Mouse (Mus musculus): Measurements from ENCODE around the gene Mier2. TPM values are rescaled to one million over a fixed set of nuclear protein-coding genes. Genes with fewer than 3 reads are reported as not detected.

Mier2 gene
- polyA plus RNA-seq, 1 experiment, result 78.3 TPM

GRCm38 (mm10) chr10:79528081-79528480 lies 26.9 kb downstream of the Mier2 start:
- no peak overlapping the region for H3K27ac ChIP-seq (ENCODE audit: insufficient read depth, low read length)
- H3K4me1 ChIP-seq (ENCODE audit: control insufficient read depth, insufficient read depth, low read length), result no peaks in the 10 kb centered on the region
- no peak for TF ChIP-seq CTCF (IDR thresholded peaks at IDR 0.05; ENCODE audit: extremely low read depth, insufficient read depth, low read length)
- TF ChIP-seq POLR2A (IDR thresholded peaks at IDR 0.05; ENCODE audit: extremely low read depth, insufficient read depth, low read length), result no peak
- no peak overlapping the region for H3K4me3 ChIP-seq (ENCODE audit: insufficient read depth, low read length)

- TF ChIP-seq CTCF (IDR thresholded peaks at IDR 0.05; ENCODE audit: extremely low read depth, insufficient read depth, low read length) (no peak), POLR2A (IDR thresholded peaks at IDR 0.05; ENCODE audit: extremely low read depth, insufficient read depth, low read length) (no peak)
- no peaks in the 10 kb centered on the region for H3K4me1 ChIP-seq (ENCODE audit: control insufficient read depth, insufficient read depth, low read length)
Observed at GRCm38 (mm10) chr10:79527453-79527845, 27.6 kb downstream of the Mier2 start.

GRCm38 (mm10) chr10:79526661-79527452 lies 28.1 kb downstream of the Mier2 start:
- no peaks in the 10 kb centered on the region for H3K4me1 ChIP-seq (ENCODE audit: control insufficient read depth, insufficient read depth, low read length)
- TF ChIP-seq POLR2A (IDR thresholded peaks at IDR 0.05; ENCODE audit: extremely low read depth, insufficient read depth, low read length) (no peak), CTCF (IDR thresholded peaks at IDR 0.05; ENCODE audit: extremely low read depth, insufficient read depth, low read length) (no peak)
- H3K4me3 ChIP-seq (ENCODE audit: insufficient read depth, low read length), result no peak overlapping the region
- no peak overlapping the region for H3K27ac ChIP-seq (ENCODE audit: insufficient read depth, low read length)

More at GRCm38 (mm10) chr10:79527453-79527845, 27.6 kb downstream of the Mier2 start:
- Histone ChIP-seq H3K27ac (ENCODE audit: insufficient read depth, low read length) (no peak overlapping the region), H3K4me3 (ENCODE audit: insufficient read depth, low read length) (no peak overlapping the region)

- Histone ChIP-seq H3K4me3 (ENCODE audit: insufficient read depth, low read length) (no peak overlapping the region), H3K4me1 (ENCODE audit: control insufficient read depth, insufficient read depth, low read length) (no peaks in the 10 kb centered on the region)
- no peak for TF ChIP-seq POLR2A (IDR thresholded peaks at IDR 0.05; ENCODE audit: extremely low read depth, insufficient read depth, low read length)
- no peak for TF ChIP-seq CTCF (IDR thresholded peaks at IDR 0.05; ENCODE audit: extremely low read depth, insufficient read depth, low read length)
Observed at GRCm38 (mm10) chr10:79525456-79526325, 29.3 kb downstream of the Mier2 start.

GRCm38 (mm10) chr10:79524433-79524832 lies 30.6 kb downstream of the Mier2 start:
- no peak overlapping the region for H3K27ac ChIP-seq (ENCODE audit: insufficient read depth, low read length)
- H3K4me1 ChIP-seq (ENCODE audit: control insufficient read depth, insufficient read depth, low read length), result no peaks in the 10 kb centered on the region
- TF ChIP-seq CTCF (IDR thresholded peaks at IDR 0.05; ENCODE audit: extremely low read depth, insufficient read depth, low read length) (no peak), POLR2A (IDR thresholded peaks at IDR 0.05; ENCODE audit: extremely low read depth, insufficient read depth, low read length) (no peak)
- no peak overlapping the region for H3K4me3 ChIP-seq (ENCODE audit: insufficient read depth, low read length)

More at GRCm38 (mm10) chr10:79525456-79526325, 29.3 kb downstream of the Mier2 start:
- H3K27ac ChIP-seq (ENCODE audit: insufficient read depth, low read length), result no peak overlapping the region

- Histone ChIP-seq H3K27ac (ENCODE audit: insufficient read depth, low read length) (no peak overlapping the region), H3K4me1 (ENCODE audit: control insufficient read depth, insufficient read depth, low read length) (no peaks in the 10 kb centered on the region), H3K4me3 (ENCODE audit: insufficient read depth, low read length) (no peak overlapping the region)
- no peak for TF ChIP-seq CTCF (IDR thresholded peaks at IDR 0.05; ENCODE audit: extremely low read depth, insufficient read depth, low read length)
- TF ChIP-seq POLR2A (IDR thresholded peaks at IDR 0.05; ENCODE audit: extremely low read depth, insufficient read depth, low read length), result no peak
Observed at GRCm38 (mm10) chr10:79506709-79507108, 48.3 kb downstream of the Mier2 start.

- Histone ChIP-seq H3K4me3 (ENCODE audit: insufficient read depth, low read length) (no peak overlapping the region), H3K4me1 (ENCODE audit: control insufficient read depth, insufficient read depth, low read length) (no peaks in the 10 kb centered on the region), H3K27ac (ENCODE audit: insufficient read depth, low read length) (no peak overlapping the region)
- TF ChIP-seq POLR2A (IDR thresholded peaks at IDR 0.05; ENCODE audit: extremely low read depth, insufficient read depth, low read length), result no peak
- TF ChIP-seq CTCF (IDR thresholded peaks at IDR 0.05; ENCODE audit: extremely low read depth, insufficient read depth, low read length), result no peak
Observed at GRCm38 (mm10) chr10:79502830-79503644, 52.0 kb downstream of the Mier2 start.

- TF ChIP-seq CTCF (IDR thresholded peaks at IDR 0.05; ENCODE audit: extremely low read depth, insufficient read depth, low read length) (no peak), POLR2A (IDR thresholded peaks at IDR 0.05; ENCODE audit: extremely low read depth, insufficient read depth, low read length) (no peak)
Observed at GRCm38 (mm10) chr10:79496701-79497288, 58.2 kb downstream of the Mier2 start.

GRCm38 (mm10) chr10:79495886-79496285 lies 59.1 kb downstream of the Mier2 start:
- no peak overlapping the region for H3K27ac ChIP-seq (ENCODE audit: insufficient read depth, low read length)
- H3K4me3 ChIP-seq (ENCODE audit: insufficient read depth, low read length), result no peak overlapping the region
- no peak for TF ChIP-seq CTCF (IDR thresholded peaks at IDR 0.05; ENCODE audit: extremely low read depth, insufficient read depth, low read length)
- TF ChIP-seq POLR2A (IDR thresholded peaks at IDR 0.05; ENCODE audit: extremely low read depth, insufficient read depth, low read length), result no peak
- H3K4me1 ChIP-seq (ENCODE audit: control insufficient read depth, insufficient read depth, low read length), result no peaks in the 10 kb centered on the region

More at GRCm38 (mm10) chr10:79496701-79497288, 58.2 kb downstream of the Mier2 start:
- H3K27ac ChIP-seq (ENCODE audit: insufficient read depth, low read length), result no peak overlapping the region
- H3K4me3 ChIP-seq (ENCODE audit: insufficient read depth, low read length), result no peak overlapping the region
- no peaks in the 10 kb centered on the region for H3K4me1 ChIP-seq (ENCODE audit: control insufficient read depth, insufficient read depth, low read length)

Other genes with a start within 250 kb of the Mier2 start
- gene Vmn2r82, start 198.7 kb downstream of the Mier2 start, polyA plus RNA-seq (2012; rRNA removed), result not detected in 2 replicates
- gene Vmn2r83, start 86.5 kb downstream of the Mier2 start, polyA plus RNA-seq (2012; rRNA removed), result not detected in 2 replicates
- 3.4 and 3.6 TPM in 2 replicates for gene Plpp2, start 21.4 kb downstream of the Mier2 start, polyA plus RNA-seq (2012; rRNA removed)
- gene Theg, start 32.1 kb upstream of the Mier2 start, polyA plus RNA-seq (2012; rRNA removed), result 1.9 and 2.6 TPM in 2 replicates
- 12.4 and 13.3 TPM in 2 replicates for gene C2cd4c, start 58.8 kb upstream of the Mier2 start, polyA plus RNA-seq (2012; rRNA removed)
- 56.2 and 65.5 TPM in 2 replicates for gene Shc2, start 82.7 kb upstream of the Mier2 start, polyA plus RNA-seq (2012; rRNA removed)
- 0.15 and 0.17 TPM in 2 replicates for gene Odf3l2, start 90.5 kb upstream of the Mier2 start, polyA plus RNA-seq (2012; rRNA removed)
- not detected in 2 replicates for gene Madcam1, start 109.4 kb upstream of the Mier2 start, polyA plus RNA-seq (2012; rRNA removed)
- gene Tpgs1, start 114.2 kb upstream of the Mier2 start, polyA plus RNA-seq (2012; rRNA removed), result 87.5 and 88.2 TPM in 2 replicates
- 110 TPM in 2 replicates for gene Cdc34, start 127.0 kb upstream of the Mier2 start, polyA plus RNA-seq (2012; rRNA removed)
- 1.1 and 1.4 TPM in 2 replicates for gene Gzmm, start 133.8 kb upstream of the Mier2 start, polyA plus RNA-seq (2012; rRNA removed)
- gene Bsg, start 149.3 kb upstream of the Mier2 start, polyA plus RNA-seq (2012; rRNA removed), result 1,018 and 1,074 TPM in 2 replicates
- gene Hcn2, start 161.4 kb upstream of the Mier2 start, polyA plus RNA-seq (2012; rRNA removed), result 123 and 128 TPM in 2 replicates
- 51.6 and 54.9 TPM in 2 replicates for gene Polrmt, start 191.4 kb upstream of the Mier2 start, polyA plus RNA-seq (2012; rRNA removed)
- 6.5 and 9.7 TPM in 2 replicates for gene Fgf22, start 199.9 kb upstream of the Mier2 start, polyA plus RNA-seq (2012; rRNA removed)
- 157 TPM in 2 replicates for gene Rnf126, start 211.8 kb upstream of the Mier2 start, polyA plus RNA-seq (2012; rRNA removed)
- 5.7 and 5.9 TPM in 2 replicates for gene Fstl3, start 222.1 kb upstream of the Mier2 start, polyA plus RNA-seq (2012; rRNA removed)
- gene Prss57, start 235.8 kb upstream of the Mier2 start, polyA plus RNA-seq (2012; rRNA removed), result 1.4 and 2.1 TPM in 2 replicates
- 294 and 331 TPM in 2 replicates for gene Palm, start 238.4 kb upstream of the Mier2 start, polyA plus RNA-seq (2012; rRNA removed)